Mouse (Mus musculus) embryo, embryonic 10.5 days (tissue): Measurements from ENCODE around the gene Ltf.

Source experiments
- DNase-seq: peaks from one replicate; pipeline ENCODE4 v3.0.0-alpha.2; 2015; ENCODE audit warnings: low spot score

Gene Ltf

GRCm38 (mm10) chr9:111087960-111088359 lies 68.9 kb downstream of the Ltf start:
- DNase-seq = no peak

DNA sequence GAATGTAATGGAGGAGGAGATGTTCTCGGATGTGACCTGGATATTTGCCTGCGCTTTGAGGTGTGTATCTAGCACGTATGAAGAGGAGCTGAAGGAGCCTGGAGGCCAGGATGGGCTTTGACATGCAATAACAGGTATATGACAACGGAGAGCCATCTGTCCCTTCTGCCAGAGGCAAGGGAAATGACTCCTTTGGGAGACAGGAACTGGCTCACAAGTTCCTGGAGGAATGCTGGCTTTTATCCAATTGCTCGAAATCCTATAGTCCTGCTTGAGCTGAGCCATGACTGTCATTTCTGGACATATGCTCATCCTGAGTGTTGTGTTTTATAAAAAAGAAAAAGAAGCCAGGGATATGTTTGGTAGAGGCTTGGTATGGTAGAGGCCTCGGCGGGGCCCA lies 69.8 kb downstream of the Ltf start:
- DNase-seq = no peak
